Mouse (Mus musculus) retina, embryonic 14.5 days (tissue): Measurements from ENCODE around the gene Epc2.

ENCODE experiments used
- DNase-seq: peaks from one replicate; pipeline ENCODE4 v3.0.0-alpha.2; 2015; ENCODE audit warnings: low spot score

Gene Epc2

GRCm38 (mm10) chr2:49450931-49451636 lies at the start of gene Epc2:
Gene Epc2, plus strand, starts transcription at chr2:49451486.
- peak; percentile 92 for DNase-seq

- DNase-seq: no peak
Observed at GRCm38 (mm10) chr2:49405954-49406353, 45.3 kb upstream of the Epc2 start.

GRCm38 (mm10) chr2:49411685-49412084 lies 39.6 kb upstream of the Epc2 start:
- no peak for DNase-seq

GRCm38 (mm10) chr2:49412576-49412975 lies 38.7 kb upstream of the Epc2 start:
- DNase-seq: no peak

- DNase-seq: no peak
Observed at GRCm38 (mm10) chr2:49415868-49416267, 35.4 kb upstream of the Epc2 start.

- no peak for DNase-seq
Observed at GRCm38 (mm10) chr2:49417018-49417604, 34.2 kb upstream of the Epc2 start.

- DNase-seq: no peak
Observed at GRCm38 (mm10) chr2:49420396-49420795, 30.9 kb upstream of the Epc2 start.

GRCm38 (mm10) chr2:49423857-49424256 lies 27.4 kb upstream of the Epc2 start:
- no peak for DNase-seq

GRCm38 (mm10) chr2:49424788-49425187 lies 26.5 kb upstream of the Epc2 start:
- no peak for DNase-seq

- DNase-seq: peak; percentile 26
Observed at GRCm38 (mm10) chr2:49426175-49426574, 25.1 kb upstream of the Epc2 start.

- no peak for DNase-seq
Observed at GRCm38 (mm10) chr2:49431015-49431414, 20.3 kb upstream of the Epc2 start.

GRCm38 (mm10) chr2:49433211-49433610 lies 18.1 kb upstream of the Epc2 start:
- peak; percentile 36 for DNase-seq

- DNase-seq: no peak
Observed at GRCm38 (mm10) chr2:49446238-49446637, 5.0 kb upstream of the Epc2 start.

GRCm38 (mm10) chr2:49447586-49448475 lies 3.5 kb upstream of the Epc2 start:
- peak; percentile 47 for DNase-seq

- no peak for DNase-seq
Observed at GRCm38 (mm10) chr2:49450467-49450866, 819 bp upstream of the Epc2 start.

GRCm38 (mm10) chr2:49451637-49452211 lies 438 bp downstream of the Epc2 start:
- peak; percentile 96 for DNase-seq

- DNase-seq: peak; percentile 86
Observed at GRCm38 (mm10) chr2:49452451-49453081, 1.3 kb downstream of the Epc2 start.

- DNase-seq: peak; percentile 26
Observed at GRCm38 (mm10) chr2:49457797-49458196, 6.5 kb downstream of the Epc2 start.

- DNase-seq: no peak
Observed at GRCm38 (mm10) chr2:49465672-49466222, 14.5 kb downstream of the Epc2 start.

GRCm38 (mm10) chr2:49467038-49467437 lies 15.8 kb downstream of the Epc2 start:
- DNase-seq: no peak

GRCm38 (mm10) chr2:49471188-49471587 lies 19.9 kb downstream of the Epc2 start:
- DNase-seq: no peak
